Mouse (Mus musculus) brown adipose tissue, adult 24 weeks (tissue): ENCODE measurements around the gene Gm20388. TPM values are rescaled to one million over a fixed set of nuclear protein-coding genes. Genes with fewer than 3 reads are reported as not detected.

Experiments
- H3K27ac ChIP-seq: fragments of 200-500 bp; replicated peaks from 2 replicates; pipeline ENCODE4 v1.5.1; 2012; ENCODE audit warnings: low read depth, mild to moderate bottlenecking, low read length
- H3K4me1 ChIP-seq: fragments of 200-500 bp; 2 replicates; pipeline ENCODE4 v1.6.1; 2012; ENCODE audit warnings: low read length, mixed read lengths; ENCODE audit not compliant: control insufficient read depth, insufficient read depth, insufficient read length
- H3K4me3 ChIP-seq: fragments of 200-500 bp; 2 replicates; pipeline ENCODE4 v1.5.1; 2012; ENCODE audit warnings: low read depth, mild to moderate bottlenecking, low read length, moderate library complexity; ENCODE audit not compliant: insufficient read depth
- polyA plus RNA-seq: library from polyadenylated mRNA; stranded (reverse); fragments of >200 nt; gene quantifications from 2 replicates; pipeline ENCODE4 v1.2.4, GENCODE M21; 2012; ENCODE audit not compliant: missing spikeins, insufficient read depth, insufficient read length

Gm20388 gene
- polyA plus RNA-seq, 1 experiment: 44.7 TPM

GRCm38 (mm10) chr8:123317781-123318466 lies 3407.3 kb downstream of the Gm20388 start:
- H3K4me1 ChIP-seq: no peaks in the 10 kb centered on the region
- peak overlapping the region; percentile 57 for H3K4me3 ChIP-seq
- no peak overlapping the region for H3K27ac ChIP-seq

- peak within 1 kb of the TSS; percentile 57 for H3K4me3 ChIP-seq
- H3K4me1 ChIP-seq: no peaks in the 10 kb centered on the region
- no peak within 1 kb of the TSS for H3K27ac ChIP-seq
These were observed 3407.8 kb downstream of the Gm20388 start, which contains the start of gene Fanca for GRCm38 (mm10) chr8:123318467-123318911. Gene Fanca (minus strand): TSS chr8:123318576.

- no peak overlapping the region for H3K27ac ChIP-seq
- no peaks in the 10 kb centered on the region for H3K4me1 ChIP-seq
- no peak overlapping the region for H3K4me3 ChIP-seq
These were observed 3409.0 kb downstream of the Gm20388 start for GRCm38 (mm10) chr8:123319522-123320164.

GRCm38 (mm10) chr8:123328552-123328951 lies 3417.9 kb downstream of the Gm20388 start:
- no peak overlapping the region for H3K27ac ChIP-seq
- no peak overlapping the region for H3K4me3 ChIP-seq
- H3K4me1 ChIP-seq: no peaks in the 10 kb centered on the region

GRCm38 (mm10) chr8:123329350-123329749 lies 3418.7 kb downstream of the Gm20388 start:
- Histone ChIP-seq H3K4me1 (no peaks in the 10 kb centered on the region), H3K4me3 (no peak overlapping the region), H3K27ac (no peak overlapping the region)

GRCm38 (mm10) chr8:123329961-123330360 lies 3419.3 kb downstream of the Gm20388 start:
- no peak overlapping the region for H3K4me3 ChIP-seq
- H3K27ac ChIP-seq: no peak overlapping the region

GRCm38 (mm10) chr8:123330701-123331100 lies 3420.1 kb downstream of the Gm20388 start:
- Histone ChIP-seq H3K27ac (no peak overlapping the region), H3K4me1 (no peaks in the 10 kb centered on the region), H3K4me3 (no peak overlapping the region)

More at GRCm38 (mm10) chr8:123329961-123330360, 3419.3 kb downstream of the Gm20388 start:
- H3K4me1 ChIP-seq: no peaks in the 10 kb centered on the region

GRCm38 (mm10) chr8:123331301-123331700 lies 3420.7 kb downstream of the Gm20388 start:
- H3K27ac ChIP-seq: no peak overlapping the region
- H3K4me3 ChIP-seq: no peak overlapping the region
- H3K4me1 ChIP-seq: no peaks in the 10 kb centered on the region

- Histone ChIP-seq H3K4me3 (no peak overlapping the region), H3K4me1 (no peaks in the 10 kb centered on the region), H3K27ac (no peak overlapping the region)
These were observed 3421.2 kb downstream of the Gm20388 start for GRCm38 (mm10) chr8:123331810-123332209.

GRCm38 (mm10) chr8:123332262-123333090 lies 3421.8 kb downstream of the Gm20388 start, which contains the start of gene Spire2:
Gene Spire2 (plus strand): TSS chr8:123332713.
- H3K4me1 ChIP-seq: no peaks in the 10 kb centered on the region
- H3K27ac ChIP-seq: no peak within 1 kb of the TSS
- peak within 1 kb of the TSS; percentile 56 for H3K4me3 ChIP-seq

GRCm38 (mm10) chr8:123333091-123333587 lies 3422.5 kb downstream of the Gm20388 start:
- H3K4me1 ChIP-seq: no peaks in the 10 kb centered on the region
- H3K4me3 ChIP-seq: peak overlapping the region; percentile 56
- no peak overlapping the region for H3K27ac ChIP-seq

GRCm38 (mm10) chr8:123333864-123334263 lies 3423.2 kb downstream of the Gm20388 start:
- Histone ChIP-seq H3K4me1 (no peaks in the 10 kb centered on the region), H3K4me3 (no peak overlapping the region), H3K27ac (no peak overlapping the region)

GRCm38 (mm10) chr8:123334467-123334866 lies 3423.8 kb downstream of the Gm20388 start:
- Histone ChIP-seq H3K4me1 (no peaks in the 10 kb centered on the region), H3K27ac (no peak overlapping the region), H3K4me3 (no peak overlapping the region)

- peaks cover 4% of the 10 kb centered on the region; the same call in 1 of the 2 replicates for H3K4me1 ChIP-seq
- no peak overlapping the region for H3K27ac ChIP-seq
- no peak overlapping the region for H3K4me3 ChIP-seq
These were observed 3426.8 kb downstream of the Gm20388 start for GRCm38 (mm10) chr8:123337475-123337874.

- H3K27ac ChIP-seq: no peak overlapping the region
- H3K4me3 ChIP-seq: no peak overlapping the region
- H3K4me1 ChIP-seq: peaks cover 4% of the 10 kb centered on the region; the same call in 1 of the 2 replicates
These were observed 3429.4 kb downstream of the Gm20388 start for GRCm38 (mm10) chr8:123340071-123340470.
